Mouse (Mus musculus) spleen, embryonic (tissue): ENCODE data around the gene Llcfc1.

ENCODE experiments used
- CTCF ChIA-PET: fragments of 350-600 bp; sonication (Branson Sonifier 250); formaldehyde crosslinking; loops from one replicate; lab custom pipeline; 2022; lab: Charles Lee

The Llcfc1 gene

DNA sequence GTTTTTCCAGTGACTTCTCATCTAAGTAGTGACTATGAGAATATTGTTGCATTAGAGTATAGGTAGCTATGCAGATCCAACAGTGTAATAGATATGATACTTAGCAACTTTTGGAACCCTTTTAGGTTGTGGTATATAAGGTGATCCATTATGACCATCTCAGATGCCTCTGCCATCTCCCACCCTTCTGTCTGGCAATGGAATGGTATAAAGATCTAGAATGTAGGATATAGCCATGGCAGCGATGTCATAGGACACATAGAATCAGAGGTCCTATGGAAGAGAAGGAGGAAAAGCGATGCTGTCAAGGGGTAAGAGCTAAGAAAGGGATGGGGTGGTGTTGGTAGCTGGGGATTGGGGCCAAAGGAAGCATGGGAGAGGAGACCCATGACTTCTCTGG lies at the start of gene Llcfc1:
Llcfc1 (plus strand) TSS at position 301 of the 400 bp plus-strand sequence.
- CTCF ChIA-PET = no interaction called here

DNA sequence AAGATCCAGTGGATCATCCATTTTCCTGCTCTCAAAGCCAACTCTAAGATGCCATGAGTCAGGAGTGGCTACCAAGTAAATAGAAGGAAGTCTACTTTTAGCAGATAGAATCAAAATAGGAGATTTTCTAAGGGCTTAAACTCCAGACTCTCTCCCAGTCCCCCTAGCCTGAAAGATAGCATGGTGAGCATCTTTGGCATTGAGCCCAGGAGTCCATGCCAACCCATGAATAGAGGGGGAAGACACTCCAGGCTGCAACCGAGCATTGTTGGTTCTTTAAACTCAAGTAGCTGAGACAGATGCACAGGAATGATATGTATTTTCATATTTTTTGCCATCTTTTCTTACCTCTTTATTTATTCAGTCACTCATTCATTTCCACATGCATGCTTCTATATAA lies 49.0 kb upstream of the Llcfc1 start:
- CTCF ChIA-PET = no interaction called here

DNA sequence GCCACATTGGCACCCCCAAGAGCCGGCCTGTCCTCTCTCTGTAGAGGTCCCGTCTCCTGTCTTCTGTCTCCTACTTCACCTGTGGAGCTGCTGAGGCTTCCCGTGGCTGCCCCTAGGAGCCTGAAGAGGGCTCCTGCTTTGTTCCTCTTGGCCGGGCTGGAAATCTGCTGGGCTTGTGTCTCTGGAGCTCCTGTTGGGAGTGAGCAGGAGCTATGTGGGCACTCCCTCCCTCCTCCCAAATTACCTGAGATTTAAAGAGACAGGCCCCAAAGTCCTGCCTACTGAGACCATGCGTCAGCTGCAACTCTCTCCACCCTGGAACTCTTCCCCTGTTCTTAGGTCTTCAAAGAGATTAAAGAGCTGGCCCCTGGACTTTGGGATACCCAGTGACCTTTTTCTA lies 48.1 kb upstream of the Llcfc1 start, which contains the start of gene Trpv6:
Trpv6 (minus strand) TSS at position 228 of the 400 bp plus-strand sequence.
- CTCF ChIA-PET = no interaction called here

DNA sequence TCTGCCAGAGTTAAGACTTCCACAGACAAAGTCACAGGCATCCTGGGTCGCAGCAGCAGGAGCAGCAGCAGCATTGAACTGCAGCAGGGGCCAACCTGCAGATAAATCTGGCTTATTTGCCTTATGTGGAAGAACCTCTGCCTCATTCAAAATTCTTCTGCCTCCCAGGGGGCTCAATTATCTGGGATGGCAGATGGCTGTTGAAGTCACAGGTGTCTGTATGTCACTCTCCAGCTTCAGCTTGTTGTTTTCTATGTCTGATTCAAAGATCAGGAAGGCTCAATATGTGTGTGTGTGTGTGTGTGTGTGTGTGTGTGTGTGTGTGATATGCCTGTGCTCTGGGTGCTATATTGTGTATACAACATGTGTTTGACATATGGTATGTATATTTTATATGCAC lies 46.8 kb upstream of the Llcfc1 start:
- CTCF ChIA-PET = interaction anchor here (0.7 kb wide), 1 partner anchor 22 kb away, joined by 4 read pairs; no protein-coding TSS in a partner anchor

DNA sequence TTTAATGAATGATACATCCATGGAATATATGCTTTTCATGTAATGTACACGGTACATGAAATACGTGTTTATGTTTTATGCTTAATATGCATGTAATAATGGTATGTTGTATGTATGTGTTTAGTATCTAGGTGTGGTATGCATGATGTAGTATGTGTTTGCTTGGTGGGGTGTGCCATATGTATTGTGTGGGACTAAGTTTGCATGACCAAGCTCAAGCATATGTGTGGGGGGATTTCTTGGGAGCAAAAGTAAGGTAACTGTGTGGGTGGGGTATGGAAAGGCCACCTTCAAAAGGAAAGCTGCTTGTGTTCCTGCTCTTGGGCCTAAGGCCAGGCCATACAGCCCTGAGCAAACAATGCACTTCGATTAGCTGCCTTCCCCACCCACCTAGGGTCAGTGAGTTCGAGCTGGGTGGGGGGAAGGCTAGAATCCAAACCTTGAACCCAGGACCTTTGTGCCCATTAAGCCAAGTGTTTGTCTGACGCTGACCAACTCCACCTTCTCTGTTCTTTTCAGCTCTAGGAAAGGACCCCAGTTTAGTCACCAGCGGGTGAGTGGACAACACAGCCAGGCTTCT lies 46.2 kb upstream of the Llcfc1 start:
- CTCF ChIA-PET = interaction anchor here (0.7 kb wide), 1 partner anchor 23 kb away, joined by 4 read pairs; no protein-coding TSS in a partner anchor

DNA sequence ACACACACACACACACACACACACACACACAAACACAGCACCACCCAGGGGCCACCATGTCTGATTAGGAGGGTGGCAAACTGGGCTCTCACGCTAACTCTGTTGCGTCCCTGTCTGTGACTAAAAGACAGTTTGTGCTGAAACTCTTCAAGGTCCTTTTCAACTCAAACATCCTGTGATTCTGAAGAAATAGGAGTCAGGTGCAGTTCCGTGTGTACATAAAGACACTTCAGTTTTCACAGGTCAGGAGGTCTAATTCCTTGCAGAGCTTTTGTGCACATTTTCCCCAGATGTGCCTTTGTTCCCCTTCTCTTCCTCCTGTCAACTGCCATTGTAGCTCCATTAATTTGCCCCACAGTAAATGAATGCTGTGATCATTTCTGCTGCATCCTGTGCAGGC lies 43.8 kb upstream of the Llcfc1 start:
- CTCF ChIA-PET = no interaction called here

DNA sequence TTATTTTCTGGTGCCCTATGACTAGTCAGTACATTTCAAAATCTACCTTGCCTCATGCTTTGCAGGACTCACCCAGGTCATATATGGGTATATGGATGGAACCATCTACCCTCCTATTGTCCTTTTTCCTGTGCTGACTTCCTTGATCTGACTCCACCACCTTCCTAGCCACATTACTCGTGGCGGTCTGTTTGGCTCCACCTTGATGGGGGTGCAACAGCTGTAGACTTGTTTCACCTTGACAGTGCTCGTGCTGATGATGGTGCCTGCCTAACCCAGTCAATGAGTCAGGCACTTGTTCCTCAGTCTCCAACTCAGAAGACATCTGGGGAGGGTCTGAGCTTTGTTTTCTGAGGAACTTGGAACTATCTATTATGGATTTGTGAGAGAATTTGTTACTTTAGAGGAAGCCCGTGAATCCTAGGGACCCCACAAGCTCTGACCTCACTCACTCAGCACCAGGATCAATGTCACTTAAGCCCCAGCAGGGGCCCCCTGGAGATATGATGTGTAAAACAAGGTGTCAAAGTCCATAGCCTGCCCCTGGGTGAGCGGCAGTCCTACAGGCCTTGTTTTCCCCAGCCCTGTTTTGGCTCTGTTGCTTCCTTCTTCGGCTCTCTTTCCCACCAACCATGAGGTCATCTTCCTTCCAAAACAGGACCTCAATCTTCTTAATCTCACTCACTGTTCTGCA lies 42.9 kb upstream of the Llcfc1 start:
- CTCF ChIA-PET = no interaction called here

DNA sequence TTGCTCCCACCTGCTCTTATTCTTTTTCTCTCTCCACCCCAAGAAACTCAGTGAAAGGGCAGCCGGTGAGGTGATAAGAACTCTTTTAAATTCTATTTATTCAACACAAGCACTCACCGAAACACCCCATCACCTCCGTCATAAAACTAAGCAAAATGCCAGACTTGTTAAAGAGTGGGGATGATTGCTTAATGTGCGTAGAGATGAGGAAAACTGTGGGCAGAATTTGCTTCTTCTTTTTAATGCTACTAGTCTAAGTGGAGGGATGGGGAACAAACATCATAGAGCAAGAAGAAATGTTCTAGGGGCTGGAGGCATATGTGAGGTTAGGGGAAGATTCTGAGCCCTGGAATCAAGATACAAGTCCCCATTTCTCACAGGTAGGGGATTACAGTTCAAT lies 41.5 kb upstream of the Llcfc1 start:
- CTCF ChIA-PET = no interaction called here

DNA sequence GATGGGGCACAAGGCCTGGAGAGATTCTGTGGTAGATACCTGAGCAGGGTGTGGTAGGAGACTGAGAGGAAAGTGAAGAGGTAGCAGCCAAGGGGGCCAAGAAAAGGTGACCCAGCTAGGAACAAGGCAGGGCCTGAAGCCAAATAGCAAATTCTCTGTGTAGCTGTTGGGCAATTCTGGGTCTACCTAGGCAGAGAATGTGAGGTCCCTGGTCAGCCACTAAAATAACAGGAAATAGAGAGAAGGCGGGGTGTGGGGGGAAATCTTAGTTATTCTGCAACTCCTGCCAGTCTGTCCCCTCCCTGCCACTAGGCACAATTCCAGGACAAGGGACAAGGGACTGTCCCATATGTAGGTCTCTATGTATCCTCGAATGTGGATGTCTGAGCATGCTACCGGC lies 41.0 kb upstream of the Llcfc1 start:
- CTCF ChIA-PET = no interaction called here

DNA sequence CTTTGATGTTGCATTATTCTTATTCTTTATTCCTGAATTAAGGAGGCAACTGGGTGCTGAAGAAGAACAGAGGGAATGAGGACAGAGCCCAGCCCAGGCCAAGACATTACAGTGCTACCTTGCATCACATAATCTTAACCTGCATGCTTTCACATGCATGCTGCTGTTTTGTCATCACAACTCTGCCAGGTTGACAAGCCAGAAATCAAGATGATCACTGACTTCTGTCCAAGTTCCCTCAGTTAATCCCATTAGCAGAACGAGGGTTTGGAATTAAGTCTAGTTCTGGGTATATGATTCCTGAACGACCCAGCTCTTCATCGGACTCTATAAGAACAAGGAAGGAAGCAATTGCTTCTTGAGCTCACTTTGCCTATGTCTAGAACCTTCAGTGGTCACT lies 38.0 kb upstream of the Llcfc1 start:
- CTCF ChIA-PET = no interaction called here

DNA sequence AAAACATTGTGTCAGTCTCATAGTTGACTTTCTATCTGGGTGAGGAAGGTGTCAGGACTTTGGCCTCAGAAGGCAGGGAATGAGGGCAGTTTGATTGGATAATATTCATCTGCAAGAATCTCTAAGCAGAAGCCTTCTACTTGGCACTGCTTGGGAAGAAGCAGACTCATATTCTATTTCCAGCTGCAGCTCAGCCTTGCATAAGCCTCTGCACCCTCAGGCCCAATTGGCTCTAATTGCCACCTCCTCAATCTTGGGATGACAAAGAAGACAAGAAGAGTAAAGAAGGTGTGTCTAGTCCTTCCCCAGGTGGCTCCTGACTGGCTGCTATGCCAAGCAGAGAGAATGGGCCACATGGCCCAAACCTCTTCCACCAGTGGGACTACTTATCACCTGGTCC lies 37.6 kb upstream of the Llcfc1 start:
- CTCF ChIA-PET = no interaction called here

DNA sequence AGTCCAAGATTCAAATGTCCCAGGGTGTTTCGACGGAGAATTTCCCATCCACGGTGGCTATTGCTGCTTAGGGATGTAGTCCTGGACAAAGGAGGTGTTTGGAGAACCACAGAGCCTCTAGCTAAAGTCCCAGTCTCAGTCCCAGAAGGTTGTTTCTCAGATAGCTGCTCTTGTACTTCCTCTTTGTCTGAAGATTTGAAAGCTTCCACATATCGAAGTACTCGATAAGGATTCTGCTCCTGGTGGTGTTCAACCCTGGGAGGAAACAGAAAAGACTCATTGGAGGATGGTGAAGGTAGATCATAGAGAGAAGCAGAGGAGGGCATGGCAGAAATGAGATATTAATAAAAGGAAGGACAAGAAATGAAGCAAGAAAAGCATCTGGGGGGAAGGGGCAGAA lies 31.1 kb upstream of the Llcfc1 start:
- CTCF ChIA-PET = no interaction called here

DNA sequence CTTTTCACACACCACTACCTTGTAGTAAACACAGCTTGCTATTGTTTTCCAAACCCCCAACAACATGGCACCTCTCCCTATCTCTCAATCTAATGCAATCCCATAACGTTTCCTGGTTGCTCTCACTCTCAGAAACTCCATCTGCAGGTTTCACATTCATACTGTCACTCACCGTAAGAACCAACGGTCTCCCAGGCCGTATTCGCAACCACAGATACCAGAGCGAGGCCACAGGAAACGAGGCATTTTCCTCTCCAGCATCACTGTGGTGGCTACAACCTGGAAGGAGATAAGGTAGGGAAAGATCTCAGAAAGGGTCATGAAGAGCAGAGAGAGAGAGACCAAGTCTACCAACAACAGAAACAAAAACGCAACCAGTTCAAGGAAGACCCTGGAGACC lies 29.6 kb upstream of the Llcfc1 start:
- CTCF ChIA-PET = no interaction called here

DNA sequence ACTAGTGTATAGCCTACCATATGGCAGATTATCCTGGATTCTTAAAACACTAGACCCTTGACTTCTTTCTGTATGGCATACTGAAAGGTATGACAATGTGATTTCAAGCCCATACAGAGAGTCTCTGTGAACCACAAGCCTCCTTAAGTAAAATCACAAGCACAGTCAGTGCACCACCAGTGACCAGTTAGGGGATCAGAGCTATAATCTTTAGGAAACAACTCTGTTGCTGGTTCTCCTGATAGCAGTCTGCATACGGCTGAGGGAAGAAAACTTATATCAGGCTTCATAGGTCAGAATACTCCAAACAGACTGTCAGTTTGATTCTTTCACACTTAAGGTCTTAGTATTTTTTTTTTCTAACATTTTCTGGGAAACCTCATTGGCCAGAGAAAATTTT lies 25.7 kb upstream of the Llcfc1 start:
- CTCF ChIA-PET = no interaction called here

DNA sequence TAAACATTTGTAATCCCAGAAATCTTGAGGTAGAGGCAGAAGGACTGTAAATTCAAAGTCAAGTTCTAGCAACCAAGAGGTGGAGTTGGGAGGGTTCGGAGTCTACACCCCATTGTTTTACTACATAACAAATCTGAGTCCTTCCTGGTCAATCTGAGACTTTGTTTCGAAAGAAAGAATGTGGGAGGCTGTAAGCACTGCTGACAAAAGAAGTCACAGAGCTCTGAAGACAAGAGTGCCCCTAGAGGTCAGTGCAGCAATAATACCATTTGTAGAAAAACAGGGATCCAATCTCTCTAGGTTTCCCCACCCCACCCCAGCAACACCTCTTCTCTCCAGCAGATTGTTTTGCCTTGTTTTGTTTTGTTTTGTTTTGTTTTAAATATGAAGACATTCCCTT lies 21.9 kb upstream of the Llcfc1 start:
- CTCF ChIA-PET = no interaction called here

DNA sequence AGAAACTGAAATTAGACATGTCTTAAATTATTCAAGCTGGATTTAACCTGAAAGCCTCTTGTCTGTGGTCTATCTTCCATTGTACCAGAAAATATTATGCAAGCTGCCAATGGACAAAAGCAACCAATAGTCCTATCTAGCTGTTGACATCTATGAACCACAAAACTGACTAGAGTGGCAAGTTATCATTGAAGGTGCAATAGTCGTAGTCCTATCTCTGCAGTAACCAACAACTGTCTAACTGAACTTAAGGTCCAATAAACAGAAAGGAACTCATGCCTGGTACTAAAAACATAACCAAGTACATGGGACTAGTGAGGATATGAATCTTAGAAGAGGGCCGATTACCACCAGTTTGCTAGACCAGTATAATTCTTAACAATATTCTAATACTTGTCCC lies 7.7 kb upstream of the Llcfc1 start:
- CTCF ChIA-PET = no interaction called here

DNA sequence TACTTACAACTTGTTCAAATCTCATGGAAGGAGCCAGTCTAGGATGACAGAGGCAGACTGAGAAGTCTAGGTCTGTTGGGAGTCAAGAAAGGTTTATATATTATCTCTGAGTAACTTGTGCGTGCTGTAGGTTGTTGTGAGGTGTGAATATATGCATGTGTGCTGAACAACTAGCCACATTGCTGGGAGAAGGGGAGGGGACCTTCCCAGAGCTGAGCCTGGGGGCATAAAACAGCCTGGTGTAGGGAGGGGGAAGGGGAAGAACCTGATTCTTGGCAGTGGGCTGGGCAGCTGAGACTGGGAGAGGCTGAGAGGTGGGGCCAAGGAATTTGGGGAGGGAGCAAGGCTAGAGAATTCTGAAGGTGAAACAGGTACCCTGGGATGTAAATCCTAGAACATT lies 3.6 kb upstream of the Llcfc1 start, which contains the start of gene Trpv5:
Trpv5 (minus strand) TSS at position 101 of the 400 bp plus-strand sequence.
- CTCF ChIA-PET = no interaction called here

DNA sequence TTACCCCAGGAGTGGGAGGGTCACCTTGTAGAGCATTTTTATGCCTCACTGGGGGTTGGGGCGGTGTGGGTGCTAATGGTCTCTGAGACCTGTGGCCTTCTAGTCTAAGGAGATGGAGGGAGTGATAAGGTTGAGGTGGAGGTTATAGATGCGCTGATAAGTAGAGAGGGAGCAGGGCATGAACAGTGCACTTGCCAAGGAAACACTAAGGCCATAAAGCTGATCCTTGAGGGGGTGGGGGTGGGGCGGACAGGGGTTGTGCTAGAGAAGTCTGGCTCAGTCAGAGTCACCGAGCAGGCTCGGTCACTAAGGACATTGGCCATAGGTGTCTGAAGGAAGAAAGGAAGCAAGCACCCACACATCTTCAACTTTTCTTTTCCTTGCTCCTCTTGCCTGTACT lies 2.6 kb upstream of the Llcfc1 start:
- CTCF ChIA-PET = no interaction called here

DNA sequence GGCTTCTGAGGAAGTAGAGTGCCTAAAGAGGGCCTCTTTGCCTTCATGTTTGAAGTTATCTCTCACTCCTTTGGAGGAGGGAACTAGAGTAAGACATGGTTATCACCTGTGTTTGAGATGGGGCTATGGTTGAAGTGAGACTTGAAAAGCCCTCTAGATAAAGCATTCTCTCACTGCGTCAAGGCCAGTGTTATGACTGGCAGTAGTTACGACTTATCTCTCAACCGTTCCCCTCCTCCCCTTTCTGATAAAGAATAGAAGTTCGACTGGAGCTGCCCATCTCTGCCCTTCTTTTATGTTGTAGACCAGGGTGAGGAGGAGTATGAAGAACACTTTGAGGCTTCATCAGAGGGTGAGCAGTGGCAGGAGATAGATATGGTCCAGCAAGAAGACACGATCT lies 680 bp downstream of the Llcfc1 start:
- CTCF ChIA-PET = no interaction called here

DNA sequence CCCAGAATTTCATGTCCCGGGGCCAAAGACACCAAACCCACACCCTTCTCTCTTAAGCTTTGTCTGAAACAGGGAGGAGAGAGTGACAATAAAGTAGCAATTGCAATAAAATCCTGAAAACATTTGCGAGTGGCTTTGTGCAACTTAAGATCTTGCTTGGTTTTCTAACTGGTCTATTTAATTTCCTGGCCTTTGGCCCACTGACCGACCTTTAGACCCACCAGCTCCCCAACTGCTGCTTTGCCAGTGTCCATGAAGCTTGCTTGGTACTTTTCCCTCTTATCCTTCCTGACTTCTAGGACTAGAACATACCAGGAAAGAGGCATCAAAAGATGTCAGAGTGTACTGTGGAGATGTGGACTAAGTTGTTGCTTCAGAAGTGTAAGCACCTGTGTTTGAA lies 1.4 kb downstream of the Llcfc1 start:
- CTCF ChIA-PET = no interaction called here

DNA sequence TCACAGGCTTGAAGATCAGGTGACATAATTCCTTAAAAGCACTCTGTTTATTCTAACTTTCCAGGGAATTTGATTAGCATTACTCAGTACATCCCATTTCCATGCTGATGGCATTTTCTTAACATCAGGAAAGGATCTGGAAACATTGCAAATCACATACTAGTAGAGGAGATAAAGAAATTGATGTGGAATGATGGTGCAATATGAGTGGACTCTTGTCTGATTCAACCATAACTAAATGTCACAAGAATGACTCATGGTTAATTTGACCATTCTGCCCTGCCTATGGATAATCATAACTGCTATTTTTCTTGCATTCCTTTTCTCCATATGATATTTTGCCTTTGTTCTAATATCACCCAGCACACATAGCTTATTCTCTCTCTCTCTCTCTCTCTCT lies 8.0 kb downstream of the Llcfc1 start:
- CTCF ChIA-PET = no interaction called here

DNA sequence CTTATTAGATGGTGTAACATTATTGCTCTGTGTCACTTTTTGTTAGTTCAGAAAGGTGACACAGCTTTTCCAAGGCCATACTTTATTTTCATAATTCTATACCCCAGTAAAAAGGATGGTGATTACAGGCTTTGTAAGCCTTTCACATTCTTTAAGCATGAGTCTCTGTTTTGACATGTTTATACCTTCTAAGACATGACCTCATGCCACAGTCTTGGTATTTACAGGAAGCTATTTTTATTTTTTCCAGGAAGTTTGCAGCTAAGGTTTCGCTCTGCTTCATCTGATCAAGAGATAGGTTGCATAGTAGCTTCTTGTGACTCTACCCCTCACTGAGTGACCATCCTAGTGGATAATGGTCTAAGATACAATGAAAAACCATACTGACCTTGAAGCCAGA lies 10.2 kb downstream of the Llcfc1 start:
- CTCF ChIA-PET = no interaction called here

DNA sequence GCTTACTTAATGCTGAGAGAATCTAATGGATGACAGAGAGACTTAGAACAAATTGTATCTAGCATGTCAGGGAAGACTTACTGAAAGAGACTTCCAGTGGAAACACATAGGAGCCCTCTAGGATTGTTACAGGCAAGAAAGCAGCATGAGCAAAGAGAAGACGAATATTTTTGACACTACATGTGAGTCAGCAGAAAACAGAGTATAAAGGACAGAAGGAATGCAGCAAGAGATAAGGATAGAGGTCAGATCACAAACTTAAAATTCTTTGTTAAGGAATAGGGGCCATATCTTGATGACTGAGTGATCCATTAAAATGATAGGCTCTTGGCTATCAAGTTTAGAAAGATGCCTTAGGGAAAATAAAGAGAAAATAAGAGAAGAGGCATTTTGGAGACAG lies 17.0 kb downstream of the Llcfc1 start:
- CTCF ChIA-PET = no interaction called here

DNA sequence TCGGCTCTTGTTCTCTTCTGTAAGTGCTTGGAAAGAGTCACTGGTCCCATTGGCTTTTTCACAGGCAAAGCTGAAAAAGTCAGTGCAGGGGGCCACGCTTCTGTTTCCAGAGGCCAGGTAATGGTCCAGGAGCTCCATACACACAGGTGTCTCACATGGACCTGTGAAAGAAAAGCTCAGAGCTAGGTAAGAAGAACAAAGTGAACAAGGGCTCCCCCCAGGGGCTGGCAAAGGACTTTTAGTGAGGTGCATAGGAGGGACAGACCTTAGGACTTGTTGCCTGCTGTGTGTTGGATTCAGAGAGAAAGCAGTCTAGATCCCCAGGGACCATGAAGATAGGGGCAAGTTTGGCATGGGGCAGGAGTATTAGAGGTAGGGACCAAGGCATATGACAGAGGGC lies 18.7 kb downstream of the Llcfc1 start:
- CTCF ChIA-PET = no interaction called here
